8 mouse cellular contexts compared by ENCODE assay signal in the genomic region with DNA sequence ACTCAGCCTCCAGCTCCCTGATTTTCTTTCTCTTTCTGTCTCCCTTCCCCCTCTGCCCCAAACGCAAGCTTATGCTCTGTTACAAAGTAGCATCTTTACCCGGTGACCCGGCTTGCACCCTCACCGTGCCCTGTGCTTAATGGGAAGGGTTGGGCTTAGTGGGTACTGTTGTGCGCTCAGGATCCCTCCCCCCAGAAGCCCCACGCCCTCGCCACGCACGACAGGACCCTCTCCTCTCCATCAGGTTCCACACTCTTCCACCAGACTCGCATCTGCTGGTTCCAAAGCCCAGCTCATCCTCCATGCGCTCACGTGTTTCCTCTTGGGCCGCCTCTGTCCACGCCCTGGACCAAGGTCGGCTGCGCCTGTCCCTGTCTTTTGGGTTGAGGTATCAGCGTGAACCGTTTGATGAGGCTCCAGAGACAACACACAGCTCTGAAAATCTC. TPM values are rescaled to one million over a fixed set of nuclear protein-coding genes. Genes with fewer than 3 reads are reported as not detected.
DNase-seq lines count a peak whose midpoint lies in the region; ATAC-seq and TF ChIP-seq lines count a peak whose summit lies in the region.

No protein-coding gene starts in this region.

- H3K4me2 ChIP-seq in heart, embryonic 11.5 days, result peak overlapping the region; percentile 85
- H3K4me2 ChIP-seq in hindbrain, embryonic 13.5 days, result peak overlapping the region; percentile 88
- peak overlapping the region; percentile 90 for H3K4me2 ChIP-seq in midbrain, embryonic 11.5 days

- H3K9me3 ChIP-seq in heart, embryonic 11.5 days (replicated peaks; ENCODE audit: control insufficient read depth, low read length), result no peaks in the 10 kb centered on the region
- H3K9me3 ChIP-seq in ES-E14 (ENCODE audit: control insufficient read depth, insufficient read depth, low read depth, low read length), result no peaks in the 10 kb centered on the region
- H3K9me3 ChIP-seq in hindbrain, embryonic 13.5 days, result no peaks in the 10 kb centered on the region
- no peaks in the 10 kb centered on the region for H3K9me3 ChIP-seq in midbrain, embryonic 11.5 days (ENCODE audit: control insufficient read depth, low read length)

- peaks cover 12% of the 10 kb centered on the region for H3K4me1 ChIP-seq in heart, embryonic 11.5 days (ENCODE audit: control insufficient read depth, insufficient read depth, low read length)
- H3K4me1 ChIP-seq in ES-E14 (ENCODE audit: control insufficient read depth in 2 of 2, insufficient read depth in 2 of 2, low read length in 2 of 2, poor library complexity in 1 of 2), result 0 out of 4 replicates have a peak, but pooled peaks cover 0 to 6% of the 10 kb centered on the region in 2 experiments
- no peaks in the 10 kb centered on the region; the same call in 1 of the 2 replicates for H3K4me1 ChIP-seq in cortical plate, adult 2 months (ENCODE audit: control insufficient read depth, insufficient read depth, low read length)
- H3K4me1 ChIP-seq in hindbrain, embryonic 13.5 days (replicated peaks), result peaks cover 40% of the 10 kb centered on the region
- H3K4me1 ChIP-seq in midbrain, embryonic 11.5 days (ENCODE audit: control insufficient read depth, insufficient read depth, low read length), result peaks cover 14% of the 10 kb centered on the region

- no peak for ATAC-seq in heart, embryonic 11.5 days (replicated peaks; ENCODE audit: insufficient number of reproducible peaks, low FRiP score, low TSS enrichment)
- peak; percentile 41 for ATAC-seq in hindbrain, embryonic 13.5 days (ENCODE audit: low FRiP score)
- ATAC-seq in midbrain, embryonic 11.5 days (ENCODE audit: low FRiP score), result peak; percentile 53

- TF ChIP-seq CTCF in cortical plate, adult 2 months (IDR thresholded peaks at IDR 0.05; ENCODE audit: extremely low read depth, insufficient read depth, low read length), result no peak

- no peak overlapping the region for H3K27ac ChIP-seq in heart, embryonic 11.5 days (ENCODE audit: low read depth, low read length)
- no peak overlapping the region for H3K27ac ChIP-seq in ES-E14 (ENCODE audit: insufficient read depth, low read depth, low read length, poor library complexity, severe bottlenecking)
- H3K27ac ChIP-seq in cortical plate, adult 2 months (ENCODE audit: insufficient read depth, low read length), result peak overlapping the region; percentile 60; the same call in 1 of the 2 replicates
- H3K27ac ChIP-seq in hindbrain, embryonic 13.5 days, result peak overlapping the region; percentile 99
- peak overlapping the region; percentile 85; the same call in 1 of the 2 replicates for H3K27ac ChIP-seq in midbrain, embryonic 11.5 days (ENCODE audit: low read depth, low read length)

- no peaks in the 10 kb centered on the region for H3K36me3 ChIP-seq in heart, embryonic 11.5 days (ENCODE audit: control insufficient read depth, insufficient read depth, low read length)
- H3K36me3 ChIP-seq in ES-E14 (ENCODE audit: control insufficient read depth, insufficient read depth, low read length, poor library complexity, severe bottlenecking), result no peaks in the 10 kb centered on the region
- no peaks in the 10 kb centered on the region for H3K36me3 ChIP-seq in hindbrain, embryonic 13.5 days
- H3K36me3 ChIP-seq in midbrain, embryonic 11.5 days (ENCODE audit: control insufficient read depth, insufficient read depth, low read length), result no peaks in the 10 kb centered on the region

- in situ Hi-C loops in ES-E14 (cut with MboI; ENCODE audit: low sequenced_read_pairs in 2 of 2, unreplicated experiment in 2 of 2), result no loop called here

- H3K9ac ChIP-seq in heart, embryonic 11.5 days (ENCODE audit: low read depth, low read length), result peak overlapping the region; percentile 77; the same call in 1 of the 2 replicates
- peak overlapping the region; percentile 57 for H3K9ac ChIP-seq in ES-E14 (ENCODE audit: insufficient read depth, low read depth, low read length, poor library complexity, severe bottlenecking)
- H3K9ac ChIP-seq in hindbrain, embryonic 13.5 days, result peak overlapping the region; percentile 99
- H3K9ac ChIP-seq in midbrain, embryonic 11.5 days (ENCODE audit: low read length), result peak overlapping the region; percentile 90

- WGBS in heart, embryonic 11.5 days (ENCODE audit: insufficient replicate concordance), result under 1% methylated on average over 18 of the region's 18 CpGs
- whole genome bisulfite sequencing in hindbrain, embryonic 13.5 days, result under 1% methylated on average over 18 of the region's 18 CpGs
- WGBS in midbrain, embryonic 11.5 days, result under 1% methylated on average over 18 of the region's 18 CpGs

- no peak; the same call in 1 of the 2 replicates for TF ChIP-seq POLR2A in cortical plate, adult 2 months (IDR thresholded peaks at IDR 0.05; ENCODE audit: extremely low read depth, insufficient read depth, low read length)

- peaks cover 26% of the 10 kb centered on the region for H3K27me3 ChIP-seq in heart, embryonic 11.5 days (ENCODE audit: control insufficient read depth, insufficient read depth, low read length)
- peaks cover 3% of the 10 kb centered on the region; the same call in 1 of the 2 replicates for H3K27me3 ChIP-seq in hindbrain, embryonic 13.5 days
- H3K27me3 ChIP-seq in midbrain, embryonic 11.5 days (ENCODE audit: control insufficient read depth, insufficient read depth, low read length), result peaks cover 8% of the 10 kb centered on the region

- no peak for DNase-seq in heart, postnatal 4 days
- no peak for DNase-seq in ES-E14 (ENCODE audit: low read depth, low spot score)
- peak; percentile 96 for DNase-seq in midbrain, embryonic 11.5 days (ENCODE audit: low spot score, missing footprints)
- DNase-seq in testis, postnatal 14 days (ENCODE audit: low spot score), result peak; percentile 72
- DNase-seq in urinary bladder, postnatal 4 days (ENCODE audit: low spot score in 2 of 2), result no peak

- peak overlapping the region; percentile 73 for H3K4me3 ChIP-seq in heart, embryonic 11.5 days (ENCODE audit: low read depth, low read length)
- peak overlapping the region; percentile 83 to 85 for H3K4me3 ChIP-seq in ES-E14 (ENCODE audit: insufficient read depth in 1 of 2, low read depth in 1 of 2, low read length in 2 of 2, poor library complexity in 1 of 2, severe bottlenecking in 1 of 2)
- H3K4me3 ChIP-seq in cortical plate, adult 2 months (ENCODE audit: insufficient read depth, low read length), result peak overlapping the region; percentile 65
- peak overlapping the region; percentile 94 for H3K4me3 ChIP-seq in hindbrain, embryonic 13.5 days
- H3K4me3 ChIP-seq in midbrain, embryonic 11.5 days (ENCODE audit: low read depth, low read length), result peak overlapping the region; percentile 90

TF ChIP-seq in ES-E14, 5 proteins besides CTCF, POLR2A, EP300 and RAD21:
- no peak for TF ChIP-seq ZNF384 (IDR thresholded peaks at IDR 0.05; ENCODE audit: low read depth, low read length)
- TF ChIP-seq HCFC1 (IDR thresholded peaks at IDR 0.05; ENCODE audit: borderline replicate concordance, insufficient read depth, low read length), result no peak
- no peak for TF ChIP-seq ZC3H11A (IDR thresholded peaks at IDR 0.05; ENCODE audit: borderline replicate concordance, low read depth, low read length)
- TF ChIP-seq MAFK (IDR thresholded peaks at IDR 0.05; ENCODE audit: insufficient read depth, low read depth, low read length), result no peak
- no peak for TF ChIP-seq CHD2 (IDR thresholded peaks at IDR 0.05; ENCODE audit: low read depth, low read length)
TF ChIP-seq in ES-E14: peak in this region for 0.

RNA-seq across cellular contexts. Expression of gene 9030612E09Rik, which starts 0.7 kb away (rescaled TPM):
- polyA plus RNA-seq in heart, embryonic 11.5 days (2014; fragmentation: Nextera tagmentation; extraction: Ambion mirVana), result 0.36 and 0.42 TPM in 2 replicates
- total RNA-seq in heart, postnatal 4 days (2021), result 1 to 10 TPM; 1.0 to 1.1 TPM
- total RNA-seq in ES-E14 (2012; rRNA removed), result not detected in 2 replicates
- polyA plus RNA-seq in cortical plate, adult 2 months (2012; rRNA removed), result 3.7 and 4.0 TPM in 2 replicates
- 2.7 and 2.8 TPM in 2 replicates for polyA plus RNA-seq in hindbrain, embryonic 13.5 days (2015; fragmentation: Nextera tagmentation; extraction: Ambion mirVana)
- 0.92 and 1.5 TPM in 2 replicates for polyA plus RNA-seq in midbrain, embryonic 11.5 days (2014; fragmentation: Nextera tagmentation; extraction: Ambion mirVana)

RNA-seq across cellular contexts. Expression of gene Sobp, which starts 0.8 kb away (rescaled TPM):
- polyA plus RNA-seq in heart, embryonic 11.5 days (2014; fragmentation: Nextera tagmentation; extraction: Ambion mirVana), result 1.9 and 2.4 TPM in 2 replicates
- total RNA-seq in heart, postnatal 4 days (2021), result 10 to 100 TPM; 12.2 to 13.0 TPM
- total RNA-seq in ES-E14 (2012; rRNA removed), result 0.31 and 0.42 TPM in 2 replicates
- 21.9 and 24.3 TPM in 2 replicates for polyA plus RNA-seq in cortical plate, adult 2 months (2012; rRNA removed)
- 12.2 and 13.2 TPM in 2 replicates for polyA plus RNA-seq in hindbrain, embryonic 13.5 days (2015; fragmentation: Nextera tagmentation; extraction: Ambion mirVana)
- 5.7 and 5.8 TPM in 2 replicates for polyA plus RNA-seq in midbrain, embryonic 11.5 days (2014; fragmentation: Nextera tagmentation; extraction: Ambion mirVana)

RNA-seq across cellular contexts. Expression of gene Pdss2, which starts 46.1 kb away (rescaled TPM):
- polyA plus RNA-seq in heart, embryonic 11.5 days (2014; fragmentation: Nextera tagmentation; extraction: Ambion mirVana), result 10.6 and 11.6 TPM in 2 replicates
- 10 to 100 TPM; 20.5 to 21.6 TPM for total RNA-seq in heart, postnatal 4 days (2021)
- 16.6 and 18.8 TPM in 2 replicates for total RNA-seq in ES-E14 (2012; rRNA removed)
- polyA plus RNA-seq in cortical plate, adult 2 months (2012; rRNA removed), result 12.1 and 14.0 TPM in 2 replicates
- 16.0 and 17.4 TPM in 2 replicates for polyA plus RNA-seq in hindbrain, embryonic 13.5 days (2015; fragmentation: Nextera tagmentation; extraction: Ambion mirVana)
- polyA plus RNA-seq in midbrain, embryonic 11.5 days (2014; fragmentation: Nextera tagmentation; extraction: Ambion mirVana), result 14.7 and 16.6 TPM in 2 replicates

Comparison
In these comparisons a context has a peak if more than half of its experiments do, and no peak if none do; other contexts are left out.
1. H3K27ac ChIP-seq: peak in cortical plate, adult 2 months (single experiment), hindbrain, embryonic 13.5 days (single experiment) and midbrain, embryonic 11.5 days (single experiment); none in heart, embryonic 11.5 days (single experiment) and ES-E14 (single experiment).
2. DNase-seq: peak in midbrain, embryonic 11.5 days (single experiment) and testis, postnatal 14 days (single experiment); none in heart, postnatal 4 days (single experiment), ES-E14 (single experiment) and urinary bladder, postnatal 4 days (0 of 2).
3. Peak in every context shown above with its lines, with median percentiles within 50 percentile points of each other: H3K4me2 ChIP-seq, H3K4me3 ChIP-seq and H3K9ac ChIP-seq.